Mouse (Mus musculus) heart, embryonic 11.5 days (tissue): ENCODE data around the gene 2010111I01Rik. TPM values are rescaled to one million over a fixed set of nuclear protein-coding genes. Genes with fewer than 3 reads are reported as not detected.

Experiments used
- ATAC-seq: fragments of 200-750 bp; cut with Nextera tagmentation; replicated peaks from 2 replicates; pipeline ENCODE4 v1.8.0; 2017; ENCODE audit warnings: moderate library complexity; ENCODE audit not compliant: insufficient number of reproducible peaks, low FRiP score, low TSS enrichment
- H3K27ac ChIP-seq: fragments of 300-500 bp; sonication (generic); 2 replicates; pipeline ENCODE4 v1.5.1; 2014; ENCODE audit warnings: mild to moderate bottlenecking, low read depth, low read length
- H3K27me3 ChIP-seq: fragments of 300-500 bp; sonication (generic); 2 replicates; pipeline ENCODE4 v1.6.1; 2014; ENCODE audit warnings: mild to moderate bottlenecking, low read length, mixed read lengths; ENCODE audit not compliant: control insufficient read depth, insufficient read depth
- H3K36me3 ChIP-seq: fragments of 300-500 bp; sonication (generic); 2 replicates; pipeline ENCODE4 v1.6.1; 2014; ENCODE audit warnings: mild to moderate bottlenecking, low read length, moderate library complexity, mixed read lengths; ENCODE audit not compliant: control insufficient read depth, insufficient read depth
- H3K4me1 ChIP-seq: fragments of 300-500 bp; sonication (generic); 2 replicates; pipeline ENCODE4 v1.6.1; 2014; ENCODE audit warnings: low read length; ENCODE audit not compliant: control insufficient read depth, insufficient read depth
- H3K4me2 ChIP-seq: fragments of 300-500 bp; sonication (generic); 2 replicates; pipeline ENCODE4 v1.6.1; 2014; ENCODE audit warnings: mild to moderate bottlenecking, moderate library complexity
- H3K4me3 ChIP-seq: fragments of 300-500 bp; sonication (generic); 2 replicates; pipeline ENCODE4 v1.5.1; 2014; ENCODE audit warnings: low read depth, low read length
- H3K9ac ChIP-seq: fragments of 300-500 bp; sonication (generic); 2 replicates; pipeline ENCODE4 v1.6.1; 2014; ENCODE audit warnings: mild to moderate bottlenecking, low read depth, low read length, moderate library complexity
- H3K9me3 ChIP-seq: fragments of 300-500 bp; sonication (generic); replicated peaks from 2 replicates; pipeline ENCODE4 v1.6.1; 2016; ENCODE audit warnings: low read length; ENCODE audit not compliant: control insufficient read depth
- WGBS: fragments of 180-500 bp; shearing (Covaris S2); extraction: QIAGEN DNeasy Blood & Tissue Kit; methylation state at CpG from one replicate; pipeline ENCODE4 v1.1.7; 2014; ENCODE audit not compliant: insufficient replicate concordance; 5-methylcytosine and 5-hydroxymethylcytosine counted together
- polyA plus RNA-seq: library from polyadenylated mRNA; unstranded; fragments of >200 nt; fragmentation: Nextera tagmentation; extraction: Ambion mirVana; gene quantifications from 2 replicates; pipeline ENCODE4 v1.2.1, GENCODE M21; 2014

Gene 2010111I01Rik
- polyA plus RNA-seq, 1 experiment from 2014 or later: 58.9 TPM

- H3K4me1 ChIP-seq: 0 out of 2 replicates have a peak, but pooled peaks cover 8% of the 10 kb centered on the region
- WGBS: 74% methylated on average over 6 of the region's 6 CpGs
- no peaks in the 10 kb centered on the region for H3K36me3 ChIP-seq
- H3K9ac ChIP-seq: no peak overlapping the region
- H3K4me3 ChIP-seq: no peak overlapping the region
- no peaks in the 10 kb centered on the region for H3K27me3 ChIP-seq
- no peak overlapping the region for H3K4me2 ChIP-seq
- no peaks in the 10 kb centered on the region for H3K9me3 ChIP-seq
- no peak for ATAC-seq
- no peak overlapping the region for H3K27ac ChIP-seq
Observed at GRCm38 (mm10) chr13:62944109-62944508, 20.6 kb upstream of the 2010111I01Rik start.

- Histone ChIP-seq H3K4me2 (no peak overlapping the region), H3K4me1 (0 out of 2 replicates have a peak, but pooled peaks cover 4% of the 10 kb centered on the region), H3K4me3 (no peak overlapping the region), H3K36me3 (no peaks in the 10 kb centered on the region), H3K9me3 (no peaks in the 10 kb centered on the region), H3K9ac (no peak overlapping the region), H3K27ac (no peak overlapping the region), H3K27me3 (no peaks in the 10 kb centered on the region)
- ATAC-seq: no peak
- 45% methylated on average over 4 of the region's 4 CpGs for WGBS
Observed at GRCm38 (mm10) chr13:62949560-62950188, 15.0 kb upstream of the 2010111I01Rik start.

- H3K27ac ChIP-seq: no peak overlapping the region
- H3K36me3 ChIP-seq: no peaks in the 10 kb centered on the region
- no peaks in the 10 kb centered on the region for H3K27me3 ChIP-seq
- H3K4me1 ChIP-seq: no peaks in the 10 kb centered on the region
- H3K9ac ChIP-seq: no peak overlapping the region
- no peak for ATAC-seq
- H3K9me3 ChIP-seq: no peaks in the 10 kb centered on the region
- no peak overlapping the region for H3K4me2 ChIP-seq
- no peak overlapping the region for H3K4me3 ChIP-seq
- 68% methylated on average over 1 of the region's 1 CpGs for WGBS
Observed at GRCm38 (mm10) chr13:62951606-62952005, 13.1 kb upstream of the 2010111I01Rik start.

- ATAC-seq: no peak
- 68% methylated on average over 3 of the region's 3 CpGs for WGBS
Observed at GRCm38 (mm10) chr13:62952047-62952446, 12.6 kb upstream of the 2010111I01Rik start.

GRCm38 (mm10) chr13:62952624-62953023 is 12.1 kb upstream of the 2010111I01Rik start:
- no peaks in the 10 kb centered on the region for H3K9me3 ChIP-seq
- H3K36me3 ChIP-seq: no peaks in the 10 kb centered on the region
- H3K27ac ChIP-seq: no peak overlapping the region
- WGBS: 82% methylated on average over 3 of the region's 3 CpGs
- H3K9ac ChIP-seq: no peak overlapping the region
- no peak for ATAC-seq
- no peak overlapping the region for H3K4me2 ChIP-seq
- H3K4me1 ChIP-seq: no peaks in the 10 kb centered on the region
- H3K27me3 ChIP-seq: no peaks in the 10 kb centered on the region
- H3K4me3 ChIP-seq: no peak overlapping the region

More at GRCm38 (mm10) chr13:62952047-62952446, 12.6 kb upstream of the 2010111I01Rik start:
- no peaks in the 10 kb centered on the region for H3K27me3 ChIP-seq
- H3K4me3 ChIP-seq: no peak overlapping the region
- no peak overlapping the region for H3K4me2 ChIP-seq
- no peaks in the 10 kb centered on the region for H3K36me3 ChIP-seq
- no peak overlapping the region for H3K27ac ChIP-seq
- no peaks in the 10 kb centered on the region for H3K9me3 ChIP-seq
- no peak overlapping the region for H3K9ac ChIP-seq
- H3K4me1 ChIP-seq: no peaks in the 10 kb centered on the region

GRCm38 (mm10) chr13:62955997-62956396 is 8.7 kb upstream of the 2010111I01Rik start:
- WGBS: 73% methylated on average over 6 of the region's 6 CpGs
- Histone ChIP-seq H3K27me3 (no peaks in the 10 kb centered on the region), H3K9me3 (no peaks in the 10 kb centered on the region), H3K4me1 (no peaks in the 10 kb centered on the region), H3K4me3 (no peak overlapping the region), H3K36me3 (no peaks in the 10 kb centered on the region), H3K27ac (no peak overlapping the region; the same call in 1 of the 2 replicates), H3K4me2 (no peak overlapping the region), H3K9ac (no peak overlapping the region)
- no peak for ATAC-seq

- Histone ChIP-seq H3K27ac (no peak overlapping the region; the same call in 1 of the 2 replicates), H3K9me3 (no peaks in the 10 kb centered on the region), H3K4me3 (no peak overlapping the region), H3K36me3 (no peaks in the 10 kb centered on the region), H3K27me3 (no peaks in the 10 kb centered on the region), H3K4me2 (no peak overlapping the region), H3K9ac (no peak overlapping the region), H3K4me1 (no peaks in the 10 kb centered on the region)
- ATAC-seq: no peak
- 53% methylated on average over 10 of the region's 10 CpGs for WGBS
Observed at GRCm38 (mm10) chr13:62956776-62957175, 7.9 kb upstream of the 2010111I01Rik start.

GRCm38 (mm10) chr13:62963358-62963757 is 1.3 kb upstream of the 2010111I01Rik start:
- H3K27me3 ChIP-seq: no peaks in the 10 kb centered on the region
- no peak for ATAC-seq
- H3K36me3 ChIP-seq: no peaks in the 10 kb centered on the region
- no peak overlapping the region for H3K4me2 ChIP-seq
- H3K9ac ChIP-seq: no peak overlapping the region
- H3K4me3 ChIP-seq: no peak overlapping the region
- WGBS: 92% methylated on average over 2 of the region's 2 CpGs
- no peaks in the 10 kb centered on the region for H3K9me3 ChIP-seq
- no peak overlapping the region for H3K27ac ChIP-seq
- H3K4me1 ChIP-seq: peaks cover 5% of the 10 kb centered on the region; the same call in 1 of the 2 replicates

GRCm38 (mm10) chr13:62968223-62968622 is 3.5 kb downstream of the 2010111I01Rik start:
- no peaks in the 10 kb centered on the region for H3K9me3 ChIP-seq
- H3K27me3 ChIP-seq: no peaks in the 10 kb centered on the region
- 85% methylated on average over 12 of the region's 12 CpGs for WGBS
- H3K9ac ChIP-seq: no peak overlapping the region
- peaks cover 8% of the 10 kb centered on the region for H3K4me1 ChIP-seq
- H3K36me3 ChIP-seq: no peaks in the 10 kb centered on the region
- H3K27ac ChIP-seq: no peak overlapping the region
- H3K4me3 ChIP-seq: no peak overlapping the region
- H3K4me2 ChIP-seq: no peak overlapping the region
- ATAC-seq: no peak
